Mouse (Mus musculus) kidney, embryonic 14.5 days (tissue): ENCODE results near the gene Pgrmc1. TPM values are rescaled to one million over a fixed set of nuclear protein-coding genes. Genes with fewer than 3 reads are reported as not detected.
A peak's percentile ranks its signal among the peaks of the same experiment; 100 is the strongest.

ENCODE experiments used
- ATAC-seq: fragments of 200-750 bp; cut with Nextera tagmentation; 2 replicates; pipeline ENCODE4 v1.8.0; 2017; ENCODE audit warnings: moderate number of reproducible peaks, mild to moderate bottlenecking, moderate TSS enrichment, moderate library complexity; ENCODE audit not compliant: low FRiP score, low TSS enrichment
- H3K27ac ChIP-seq: fragments of 300-500 bp; sonication (generic); 2 replicates; pipeline ENCODE4 v1.5.1; 2014; ENCODE audit warnings: low read depth, mild to moderate bottlenecking, low read length, moderate library complexity, mixed read lengths
- H3K27me3 ChIP-seq: fragments of 300-500 bp; sonication (generic); 2 replicates; pipeline ENCODE4 v1.6.1; 2014; ENCODE audit warnings: mild to moderate bottlenecking, low read length; ENCODE audit not compliant: control insufficient read depth, insufficient read depth
- H3K36me3 ChIP-seq: fragments of 300-500 bp; sonication (generic); 2 replicates; pipeline ENCODE4 v1.6.1; 2014; ENCODE audit warnings: low read length, mixed read lengths; ENCODE audit not compliant: control insufficient read depth, insufficient read depth
- H3K4me1 ChIP-seq: fragments of 300-500 bp; sonication (generic); 2 replicates; pipeline ENCODE4 v1.6.1; 2014; ENCODE audit warnings: low read length, mixed read lengths; ENCODE audit not compliant: control insufficient read depth, insufficient read depth
- H3K4me2 ChIP-seq: fragments of 300-500 bp; sonication (generic); replicated peaks from 2 replicates; pipeline ENCODE4 v1.6.1; 2014; ENCODE audit warnings: low read depth, mild to moderate bottlenecking, low read length
- H3K4me3 ChIP-seq: fragments of 300-500 bp; sonication (generic); 2 replicates; pipeline ENCODE4 v1.5.1; 2014; ENCODE audit warnings: mild to moderate bottlenecking, low read length
- H3K9ac ChIP-seq: fragments of 300-500 bp; sonication (generic); 2 replicates; pipeline ENCODE4 v1.6.1; 2014; ENCODE audit warnings: low read depth, mild to moderate bottlenecking, low read length, moderate library complexity
- H3K9me3 ChIP-seq: fragments of 300-500 bp; sonication (generic); 2 replicates; pipeline ENCODE4 v1.6.1; 2016; ENCODE audit warnings: low read length; ENCODE audit not compliant: control insufficient read depth
- WGBS: fragments of 180-500 bp; shearing (Covaris S2); extraction: QIAGEN DNeasy Blood & Tissue Kit; methylation state at CpG from one replicate; pipeline ENCODE4 v1.1.7; 2014; 5-methylcytosine and 5-hydroxymethylcytosine counted together
- polyA plus RNA-seq: library from polyadenylated mRNA; unstranded; fragments of >200 nt; fragmentation: Nextera tagmentation; extraction: Ambion mirVana; gene quantifications from 2 replicates; pipeline ENCODE4 v1.2.1, GENCODE M21; 2014

The Pgrmc1 gene
- polyA plus RNA-seq, 1 experiment from 2014 or later = 282 TPM

- Histone ChIP-seq H3K4me2 (peak overlapping the region; percentile 42), H3K9ac (peak overlapping the region; percentile 81), H3K36me3 (peaks cover 4% of the 10 kb centered on the region; the same call in 1 of the 2 replicates), H3K27me3 (no peaks in the 10 kb centered on the region), H3K4me3 (peak overlapping the region; percentile 61), H3K9me3 (no peaks in the 10 kb centered on the region), H3K27ac (no peak overlapping the region; the same call in 1 of the 2 replicates), H3K4me1 (no peaks in the 10 kb centered on the region)
- ATAC-seq = peak; percentile 17; the same call in 1 of the 2 replicates
- WGBS = 38% methylated on average over 14 of the region's 14 CpGs
These were observed 897 bp downstream of the Pgrmc1 start for GRCm38 (mm10) chrX:36598861-36599344.

- Histone ChIP-seq H3K9ac (no peak overlapping the region; the same call in 1 of the 2 replicates), H3K36me3 (peaks cover 7% of the 10 kb centered on the region; the same call in 1 of the 2 replicates), H3K4me3 (peak overlapping the region; percentile 61; the same call in 1 of the 2 replicates), H3K9me3 (no peaks in the 10 kb centered on the region), H3K27ac (no peak overlapping the region), H3K4me2 (peak overlapping the region; percentile 42), H3K27me3 (no peaks in the 10 kb centered on the region), H3K4me1 (no peaks in the 10 kb centered on the region)
- ATAC-seq = no peak
- WGBS = 55% methylated on average over 3 of the region's 3 CpGs
These were observed 1.6 kb downstream of the Pgrmc1 start for GRCm38 (mm10) chrX:36599656-36600055.

GRCm38 (mm10) chrX:36600066-36600465 is 2.1 kb downstream of the Pgrmc1 start:
- Histone ChIP-seq H3K36me3 (peaks cover 10% of the 10 kb centered on the region; the same call in 1 of the 2 replicates), H3K4me1 (no peaks in the 10 kb centered on the region), H3K27ac (no peak overlapping the region), H3K9me3 (no peaks in the 10 kb centered on the region), H3K4me3 (no peak overlapping the region), H3K27me3 (no peaks in the 10 kb centered on the region), H3K9ac (no peak overlapping the region), H3K4me2 (peak overlapping the region; percentile 42)
- ATAC-seq = no peak
- whole genome bisulfite sequencing = 79% methylated on average over 8 of the region's 8 CpGs

GRCm38 (mm10) chrX:36602926-36603325 is 4.9 kb downstream of the Pgrmc1 start:
- 90% methylated on average over 2 of the region's 2 CpGs for WGBS
- H3K36me3 ChIP-seq = peaks cover 14% of the 10 kb centered on the region; the same call in 1 of the 2 replicates
- ATAC-seq = no peak
- no peak overlapping the region for H3K9ac ChIP-seq
- H3K27me3 ChIP-seq = no peaks in the 10 kb centered on the region
- no peaks in the 10 kb centered on the region for H3K9me3 ChIP-seq
- H3K4me1 ChIP-seq = no peaks in the 10 kb centered on the region
- no peak overlapping the region for H3K27ac ChIP-seq
- no peak overlapping the region for H3K4me2 ChIP-seq
- H3K4me3 ChIP-seq = no peak overlapping the region

DNA sequence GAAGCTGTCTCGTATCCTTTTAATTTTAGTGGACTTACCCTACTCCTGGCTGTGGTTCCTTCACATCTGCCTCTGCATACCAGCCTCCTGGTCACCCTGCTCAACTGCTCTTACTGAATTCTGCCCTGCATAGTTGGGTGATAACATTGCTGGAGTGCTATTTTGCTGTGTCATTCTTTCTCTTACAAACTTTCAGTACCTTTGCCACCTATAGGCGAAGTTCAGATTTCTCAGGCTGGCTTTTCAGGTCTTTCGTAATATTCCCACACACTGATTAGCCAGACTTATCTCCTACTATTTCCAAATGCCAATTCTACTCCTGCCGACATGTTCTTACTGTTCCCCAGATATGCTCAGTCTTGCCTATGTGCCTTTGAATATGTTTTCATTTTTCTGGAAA is 6.0 kb downstream of the Pgrmc1 start:
- Histone ChIP-seq H3K27ac (no peak overlapping the region), H3K36me3 (peaks cover 14% of the 10 kb centered on the region; the same call in 1 of the 2 replicates), H3K4me2 (no peak overlapping the region), H3K4me1 (no peaks in the 10 kb centered on the region), H3K9me3 (no peaks in the 10 kb centered on the region), H3K27me3 (no peaks in the 10 kb centered on the region), H3K9ac (no peak overlapping the region), H3K4me3 (no peak overlapping the region)
- 88% methylated on average over 4 of the region's 4 CpGs for WGBS
- ATAC-seq = no peak

DNA sequence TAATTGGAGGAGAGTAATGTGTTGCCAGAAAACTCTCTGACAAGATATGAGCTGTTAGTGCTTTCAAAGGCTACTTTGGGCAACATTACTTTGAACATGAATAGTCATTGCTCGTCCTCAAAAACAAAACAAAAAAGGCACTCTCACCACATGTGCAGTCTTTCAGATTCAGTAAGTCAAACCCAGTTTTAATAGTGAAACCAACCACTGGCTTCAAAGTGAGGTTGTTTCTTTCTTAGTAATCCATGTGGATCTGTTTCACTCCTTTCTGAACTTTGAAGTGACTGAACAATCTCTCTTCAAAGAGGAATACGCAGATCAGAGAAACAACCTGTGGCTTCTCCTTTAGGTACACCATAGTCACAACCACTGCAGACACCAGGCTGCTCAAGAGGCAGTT is 11.1 kb downstream of the Pgrmc1 start:
- H3K4me2 ChIP-seq = no peak overlapping the region
- peaks cover 11% of the 10 kb centered on the region; the same call in 1 of the 2 replicates for H3K36me3 ChIP-seq
- no peak overlapping the region for H3K27ac ChIP-seq
- H3K9me3 ChIP-seq = no peaks in the 10 kb centered on the region
- H3K4me1 ChIP-seq = no peaks in the 10 kb centered on the region
- ATAC-seq = no peak
- no peak overlapping the region for H3K4me3 ChIP-seq
- no peak overlapping the region for H3K9ac ChIP-seq
- H3K27me3 ChIP-seq = no peaks in the 10 kb centered on the region
- WGBS = 87% methylated on average over 2 of the region's 2 CpGs

DNA sequence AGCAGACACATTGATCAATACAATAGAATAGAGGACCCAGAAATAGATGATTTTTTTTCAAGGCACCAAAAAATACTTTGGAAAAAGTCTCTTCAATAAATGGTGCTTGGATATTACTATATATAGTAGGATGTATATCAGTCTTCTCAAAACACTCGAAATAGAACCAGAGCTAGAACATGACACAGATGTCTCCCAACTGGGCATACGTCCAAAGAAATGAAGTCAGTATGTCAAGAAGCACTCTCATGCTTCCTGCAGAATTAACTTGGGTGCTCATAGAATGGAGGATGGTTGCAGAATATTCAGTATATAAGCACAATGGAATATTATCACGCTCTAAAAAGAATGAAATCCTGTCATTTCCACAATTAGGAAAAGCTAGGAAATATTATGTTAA is 30.1 kb downstream of the Pgrmc1 start:
- H3K36me3 ChIP-seq = no peaks in the 10 kb centered on the region
- WGBS = 74% methylated on average over 3 of the region's 3 CpGs
- H3K9ac ChIP-seq = no peak overlapping the region
- no peaks in the 10 kb centered on the region for H3K4me1 ChIP-seq
- no peaks in the 10 kb centered on the region for H3K9me3 ChIP-seq
- H3K27me3 ChIP-seq = no peaks in the 10 kb centered on the region
- H3K4me2 ChIP-seq = no peak overlapping the region
- H3K4me3 ChIP-seq = no peak overlapping the region
- H3K27ac ChIP-seq = no peak overlapping the region
- no peak for ATAC-seq

- Histone ChIP-seq H3K9ac (no peak overlapping the region), H3K4me3 (no peak overlapping the region), H3K4me1 (no peaks in the 10 kb centered on the region), H3K27ac (no peak overlapping the region), H3K27me3 (no peaks in the 10 kb centered on the region), H3K36me3 (no peaks in the 10 kb centered on the region), H3K9me3 (no peaks in the 10 kb centered on the region), H3K4me2 (no peak overlapping the region)
- ATAC-seq = no peak
- 2% methylated on average over 1 of the region's 1 CpGs for WGBS
These were observed 32.8 kb downstream of the Pgrmc1 start for GRCm38 (mm10) chrX:36630771-36631170.

DNA sequence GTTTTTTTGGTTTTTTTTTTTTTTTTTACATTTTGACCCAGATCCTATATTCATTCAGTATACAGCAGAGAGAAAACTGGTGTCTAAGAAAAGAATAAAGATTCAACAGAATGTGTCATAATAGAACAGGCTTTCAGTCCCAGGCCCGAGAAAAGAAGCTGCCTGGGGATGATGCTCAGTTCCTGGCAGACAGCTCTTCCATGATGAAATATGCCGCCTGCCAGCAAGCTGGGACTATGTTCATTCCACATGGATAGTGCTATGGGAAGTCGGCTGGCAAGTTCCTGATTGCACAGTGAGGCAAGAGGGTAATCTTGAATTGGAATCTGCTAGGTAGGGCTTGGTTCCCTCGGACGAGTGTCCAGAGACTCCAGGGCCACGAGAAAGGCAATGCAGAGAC is 42.0 kb downstream of the Pgrmc1 start:
- Histone ChIP-seq H3K4me2 (no peak overlapping the region), H3K27me3 (no peaks in the 10 kb centered on the region), H3K27ac (no peak overlapping the region), H3K9ac (no peak overlapping the region), H3K4me3 (no peak overlapping the region), H3K36me3 (no peaks in the 10 kb centered on the region), H3K4me1 (no peaks in the 10 kb centered on the region), H3K9me3 (no peaks in the 10 kb centered on the region)
- WGBS = 79% methylated on average over 6 of the region's 6 CpGs
- no peak for ATAC-seq
